Mouse (Mus musculus): ENCODE data around the gene Cript.

The Cript gene

GRCm38 (mm10) chr17:87025269-87025949 lies at the start of gene Cript, which contains the start of gene Pigf:
TSS of gene Cript (plus strand) at chr17:87025550.
TSS of gene Pigf (minus strand) at chr17:87025406.
- peak; percentile 98 to 99 for DNase-seq (ENCODE audit: low spot score in 2 of 2)

- no peak for DNase-seq (ENCODE audit: low spot score in 2 of 2)
Measured at GRCm38 (mm10) chr17:86976387-86976786, 49.0 kb upstream of the Cript start.

- DNase-seq (ENCODE audit: low spot score in 2 of 2) = no peak
Measured at GRCm38 (mm10) chr17:86978496-86978895, 46.9 kb upstream of the Cript start.

DNA sequence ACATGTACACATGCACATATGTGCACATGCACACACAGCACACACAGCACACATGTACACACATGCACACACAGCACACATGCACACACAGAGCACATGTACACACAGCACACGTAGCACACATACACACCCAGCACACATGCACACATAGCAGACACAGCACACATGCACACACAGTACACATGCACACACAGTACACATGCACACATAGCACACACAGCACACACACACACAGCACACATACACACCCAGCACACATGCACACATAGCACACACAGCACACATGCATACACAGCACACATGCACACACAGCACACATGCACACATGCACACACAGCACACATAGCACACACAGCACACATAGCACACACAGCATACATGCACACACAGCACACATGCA lies 44.1 kb upstream of the Cript start:
- no peak for DNase-seq (ENCODE audit: low spot score in 2 of 2)

GRCm38 (mm10) chr17:86981701-86982100 lies 43.6 kb upstream of the Cript start:
- no peak for DNase-seq (ENCODE audit: low spot score in 2 of 2)

GRCm38 (mm10) chr17:86982497-86982896 lies 42.9 kb upstream of the Cript start:
- no peak for DNase-seq (ENCODE audit: low spot score in 2 of 2)

DNA sequence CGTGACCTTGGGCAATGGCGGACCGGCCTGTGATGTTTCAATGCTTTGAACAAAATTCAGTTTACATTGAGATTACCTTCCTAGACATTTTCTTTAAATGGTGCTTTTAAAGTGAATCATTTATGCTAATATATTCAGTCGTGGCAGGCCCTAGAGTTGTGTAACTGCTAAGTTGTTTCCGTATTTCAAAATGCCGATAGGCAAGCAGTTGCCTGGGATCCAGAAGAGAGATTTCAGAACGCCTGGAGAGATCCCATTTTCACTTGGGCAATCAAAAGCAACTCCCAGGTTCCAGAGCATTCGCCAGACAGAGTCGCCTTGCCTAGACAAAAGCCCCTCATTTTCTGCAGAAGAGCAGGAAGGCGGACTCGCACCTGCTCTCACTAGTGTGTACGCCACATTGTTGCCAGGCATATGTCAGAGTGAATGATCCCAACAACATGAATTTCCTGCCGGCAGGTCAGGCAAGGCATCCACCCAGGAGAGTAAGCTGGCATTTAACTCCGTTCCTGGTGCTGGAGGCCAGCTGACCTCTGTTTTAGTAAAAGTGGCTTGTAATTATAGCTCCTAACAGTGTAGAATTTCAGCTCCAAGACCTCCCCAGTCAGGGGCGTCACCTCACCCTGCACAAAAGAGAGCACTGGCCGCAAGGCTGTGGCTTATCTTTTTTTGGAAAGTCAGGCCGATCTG lies 38.8 kb upstream of the Cript start:
- no peak for DNase-seq (ENCODE audit: low spot score in 2 of 2)

DNA sequence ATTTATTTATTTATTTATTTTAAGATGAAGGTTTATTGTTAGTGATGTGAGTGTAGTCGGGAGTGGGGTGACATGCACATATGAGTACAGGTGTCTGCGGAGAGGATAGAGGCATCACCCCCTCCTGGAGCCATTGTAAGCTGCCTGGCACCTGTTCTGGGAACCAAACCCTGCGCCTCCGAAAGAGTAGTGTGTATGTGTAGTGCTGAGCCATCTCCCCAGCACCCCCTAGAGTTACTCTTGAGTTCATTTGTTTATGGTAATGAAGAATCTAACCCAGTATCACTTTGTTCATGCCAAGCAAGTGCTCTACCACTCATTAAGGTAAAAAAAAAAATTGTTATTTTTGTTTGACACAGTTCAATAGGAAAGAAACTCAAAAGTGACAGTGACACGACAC lies 37.2 kb upstream of the Cript start:
- DNase-seq (ENCODE audit: low spot score in 2 of 2) = peak; percentile 49 to 60

DNA sequence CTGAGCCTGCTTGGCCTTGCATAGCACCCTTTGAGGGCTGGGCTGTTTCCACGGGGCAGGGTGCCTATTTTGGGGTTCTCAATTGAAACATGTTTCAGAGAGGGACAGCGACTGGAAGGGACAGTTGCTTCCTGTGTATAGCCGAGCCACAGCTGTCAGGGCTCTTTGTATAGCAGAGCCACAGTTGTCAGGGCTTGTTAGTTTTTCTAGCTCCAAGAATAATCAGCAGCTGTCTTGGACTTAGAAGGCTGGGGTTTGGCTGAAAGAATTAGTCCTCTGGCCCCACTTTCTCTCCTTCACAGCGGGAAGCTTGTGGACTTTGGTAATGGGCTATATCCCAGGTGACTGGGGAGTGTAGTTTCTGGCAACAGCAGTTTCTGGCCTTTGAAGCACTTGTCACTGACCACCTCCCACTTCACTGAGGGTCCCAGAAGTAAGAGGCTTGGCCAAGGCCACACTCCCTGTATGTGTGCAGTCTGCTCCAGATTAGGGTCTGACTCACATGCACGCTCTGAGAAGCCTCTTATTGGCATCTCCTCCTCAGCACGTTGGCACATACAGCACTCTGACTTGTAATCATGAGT lies 36.7 kb upstream of the Cript start:
- peak; percentile 66 to 73 for DNase-seq (ENCODE audit: low spot score in 2 of 2)

- DNase-seq (ENCODE audit: low spot score in 2 of 2) = no peak
Measured at GRCm38 (mm10) chr17:86991306-86991705, 34.0 kb upstream of the Cript start.

GRCm38 (mm10) chr17:86997323-86997722 lies 28.0 kb upstream of the Cript start:
- no peak for DNase-seq (ENCODE audit: low spot score in 2 of 2)

DNA sequence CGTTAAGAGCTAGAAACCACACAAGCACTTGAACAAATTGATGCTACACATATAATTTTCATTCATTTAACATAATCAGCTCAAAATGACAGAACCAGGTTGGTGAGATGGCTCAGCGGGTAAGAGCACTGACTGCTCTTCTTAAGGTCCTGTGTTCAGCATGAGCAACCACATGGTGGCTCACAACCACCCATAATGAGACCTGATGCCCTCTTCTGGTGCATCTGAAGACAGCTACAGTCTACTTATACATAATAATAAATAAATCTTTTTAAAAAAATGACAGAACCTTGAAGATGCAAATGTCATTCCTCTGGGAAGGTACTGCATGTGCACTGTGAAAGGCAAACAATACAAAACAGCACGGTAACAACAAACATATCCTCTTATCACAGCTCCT lies 16.4 kb upstream of the Cript start:
- no peak for DNase-seq (ENCODE audit: low spot score in 2 of 2)

- DNase-seq (ENCODE audit: low spot score in 2 of 2) = no peak
Measured at GRCm38 (mm10) chr17:87011301-87012019, 13.9 kb upstream of the Cript start.

GRCm38 (mm10) chr17:87019692-87020091 lies 5.7 kb upstream of the Cript start:
- no peak for DNase-seq (ENCODE audit: low spot score in 2 of 2)

GRCm38 (mm10) chr17:87024491-87025242 lies 683 bp upstream of the Cript start:
- no peak for DNase-seq (ENCODE audit: low spot score in 2 of 2)

DNA sequence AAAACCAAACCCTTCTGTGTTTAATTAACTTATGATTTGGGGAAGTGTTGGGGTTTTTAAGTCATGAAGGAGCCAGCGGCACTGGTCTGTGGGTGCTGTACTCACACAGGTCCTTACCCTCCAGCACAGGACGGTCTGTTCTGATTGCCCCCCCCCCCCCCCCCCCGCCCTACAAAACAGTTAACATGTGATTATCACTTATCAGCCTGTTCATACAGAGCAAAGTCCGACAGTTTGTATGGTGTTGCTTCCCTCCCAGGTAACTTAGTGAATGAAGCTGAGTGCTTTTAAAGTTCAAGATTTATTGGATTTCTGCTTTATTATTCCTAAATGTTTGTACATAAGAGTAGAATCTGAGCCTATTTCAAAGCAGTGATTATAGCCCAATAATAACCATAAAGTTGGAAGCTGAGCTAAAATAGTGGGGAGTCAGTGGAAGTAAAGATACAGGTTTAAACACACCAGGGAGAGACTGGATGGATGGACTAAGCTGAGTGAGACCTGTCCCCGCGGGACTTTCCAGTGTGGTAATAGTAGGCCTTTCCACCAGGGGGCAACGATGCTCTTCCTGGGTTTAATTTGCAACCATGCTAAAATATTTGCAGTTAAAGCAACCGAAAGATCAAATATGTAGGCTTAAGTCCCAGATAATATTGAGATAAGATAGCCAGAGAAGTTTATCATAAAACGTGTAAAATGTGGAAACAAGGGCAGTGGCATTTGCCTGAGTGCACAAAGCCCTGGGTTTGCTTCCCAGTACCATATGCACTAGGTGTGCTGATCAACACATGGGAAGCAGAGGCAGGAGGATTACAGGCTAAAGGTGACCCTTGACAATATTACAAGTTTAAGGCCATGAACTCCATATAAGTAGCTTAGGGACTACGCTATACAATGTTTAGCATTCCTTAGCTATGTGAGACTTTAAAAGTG lies 11.1 kb downstream of the Cript start:
- peak; percentile 33 to 45 for DNase-seq (ENCODE audit: low spot score in 2 of 2)

DNA sequence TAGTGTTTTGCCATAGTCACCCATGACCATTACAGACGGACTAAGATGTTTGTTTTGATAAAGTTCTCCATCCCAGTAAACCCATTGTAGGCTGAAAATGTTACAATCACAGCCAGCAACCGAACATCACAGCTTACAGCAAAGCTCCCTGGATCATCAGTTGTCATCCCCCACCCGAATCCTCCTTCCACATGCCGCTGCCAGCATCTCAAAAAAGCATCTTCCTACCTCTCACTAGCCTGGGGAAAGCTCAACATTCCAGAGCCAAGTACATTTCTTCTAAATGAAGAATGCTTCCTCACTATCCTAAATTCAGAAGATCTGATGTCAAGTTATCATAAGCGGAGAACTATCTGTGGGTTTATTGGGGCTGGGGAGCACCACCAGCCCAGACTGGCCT lies 13.1 kb downstream of the Cript start:
- DNase-seq (ENCODE audit: low spot score in 2 of 2) = no peak

- no peak for DNase-seq (ENCODE audit: low spot score in 2 of 2)
Measured at GRCm38 (mm10) chr17:87041739-87042138, 16.4 kb downstream of the Cript start.

DNA sequence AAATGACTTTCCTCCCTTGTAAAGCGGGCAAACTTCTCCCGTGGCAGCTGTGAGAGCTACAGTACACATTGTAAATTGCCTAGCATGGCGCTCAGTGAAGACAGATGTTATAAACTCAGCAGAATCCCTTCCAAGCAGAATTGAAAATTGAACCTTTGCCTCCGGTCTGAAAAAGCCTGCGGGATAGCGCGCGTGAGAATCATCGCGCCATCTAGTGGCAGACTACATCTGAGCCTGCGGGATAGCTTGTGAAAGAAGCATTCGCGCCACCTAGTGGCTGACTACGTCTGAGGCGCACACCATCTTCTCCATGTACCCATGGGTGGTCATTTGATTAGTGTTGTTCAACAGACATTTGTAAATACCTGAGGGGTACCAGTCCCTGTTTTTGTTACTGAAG lies 19.0 kb downstream of the Cript start:
- DNase-seq (ENCODE audit: low spot score in 2 of 2) = peak; percentile 77 to 88

DNA sequence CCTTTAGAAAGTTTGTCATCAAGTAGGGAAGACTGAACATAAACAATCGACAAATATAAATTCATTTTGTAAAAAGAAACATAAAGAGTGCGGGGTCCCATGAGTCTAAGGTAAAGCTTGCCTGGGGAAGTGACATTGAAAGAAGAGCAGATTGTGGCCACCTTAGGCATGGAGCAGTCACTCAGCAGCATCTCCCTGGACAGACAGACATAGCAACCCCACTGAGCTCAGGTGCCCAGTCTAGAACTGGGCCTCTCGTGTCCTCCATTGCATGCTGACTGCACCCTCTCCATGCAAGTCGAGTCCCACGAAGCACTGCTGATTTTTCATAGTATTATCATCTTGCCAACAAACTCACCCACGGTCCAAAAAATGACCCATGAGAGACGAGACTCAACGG lies 19.4 kb downstream of the Cript start:
- no peak for DNase-seq (ENCODE audit: low spot score in 2 of 2)

- no peak for DNase-seq (ENCODE audit: low spot score in 2 of 2)
Measured at GRCm38 (mm10) chr17:87049696-87050095, 24.3 kb downstream of the Cript start.
